Mouse (Mus musculus) fibroblast of lung, adult 2 months (primary cell): ENCODE results near the gene Olfr1443.
"Not testable (repeated sequence)": the region's sequence is repeated elsewhere in the genome, so short reads cannot be mapped to it uniquely, and the experiment has no call there.

Source experiments
- DNase-seq: peaks from one replicate; pipeline ENCODE4 v3.0.0-alpha.2; 2011; ENCODE audit warnings: low read depth

Gene Olfr1443

DNA sequence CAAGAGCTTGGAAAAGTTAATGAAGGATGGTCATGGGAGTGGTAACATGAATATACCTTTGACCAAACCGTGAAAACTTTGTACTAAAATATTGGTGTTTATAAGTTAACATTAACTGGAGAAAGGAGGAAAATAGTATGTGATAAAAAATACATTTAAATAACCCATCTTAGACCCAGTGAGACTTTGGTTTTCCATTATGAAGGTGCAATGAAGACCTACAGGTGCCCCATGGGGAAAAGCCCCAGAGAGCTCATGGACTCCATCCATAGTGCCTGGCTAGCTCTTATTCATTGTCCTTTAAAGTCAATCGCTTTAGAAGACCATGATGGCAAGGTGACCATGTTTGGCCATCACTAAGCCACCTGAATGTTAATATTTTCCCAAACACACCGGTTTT, at the start of gene Olfr1443:
Gene Olfr1443 (plus strand): TSS at position 301 of the 400 bp plus-strand sequence.
- DNase-seq: no peak

- no peak for DNase-seq
Observed at GRCm38 (mm10) chr19:12633176-12633575, 44.7 kb upstream of the Olfr1443 start, which contains the start of gene Glyat. Gene Glyat, plus strand, starts transcription at chr19:12633308.

DNA sequence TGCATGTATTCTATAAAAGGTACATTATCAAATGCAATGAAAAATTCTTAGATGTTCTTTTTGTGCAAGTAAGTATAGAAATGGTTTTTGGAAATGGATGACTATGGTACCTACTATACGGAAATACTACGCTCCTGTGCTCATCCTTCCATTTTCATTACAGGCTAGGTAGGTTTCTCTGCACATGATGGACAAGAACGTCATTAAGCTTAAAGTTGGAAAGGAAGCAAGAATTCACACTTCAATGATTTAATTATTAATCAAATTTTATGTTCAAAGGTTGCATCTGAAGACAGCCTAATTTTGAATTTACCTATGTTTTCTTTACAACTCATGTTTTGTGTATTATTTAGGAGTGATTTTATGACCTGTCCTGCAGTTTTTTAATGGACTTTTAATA, 43.7 kb upstream of the Olfr1443 start:
- no peak for DNase-seq

- no peak for DNase-seq
Observed at GRCm38 (mm10) chr19:12634963-12635362, 42.9 kb upstream of the Olfr1443 start.

GRCm38 (mm10) chr19:12636863-12637262, 41.0 kb upstream of the Olfr1443 start:
- DNase-seq: no peak

GRCm38 (mm10) chr19:12638049-12638448, 39.9 kb upstream of the Olfr1443 start:
- DNase-seq: no peak

GRCm38 (mm10) chr19:12649511-12649910, 28.4 kb upstream of the Olfr1443 start:
- DNase-seq: no peak

- no peak for DNase-seq
Observed at GRCm38 (mm10) chr19:12666156-12666555, 11.8 kb upstream of the Olfr1443 start.

DNA sequence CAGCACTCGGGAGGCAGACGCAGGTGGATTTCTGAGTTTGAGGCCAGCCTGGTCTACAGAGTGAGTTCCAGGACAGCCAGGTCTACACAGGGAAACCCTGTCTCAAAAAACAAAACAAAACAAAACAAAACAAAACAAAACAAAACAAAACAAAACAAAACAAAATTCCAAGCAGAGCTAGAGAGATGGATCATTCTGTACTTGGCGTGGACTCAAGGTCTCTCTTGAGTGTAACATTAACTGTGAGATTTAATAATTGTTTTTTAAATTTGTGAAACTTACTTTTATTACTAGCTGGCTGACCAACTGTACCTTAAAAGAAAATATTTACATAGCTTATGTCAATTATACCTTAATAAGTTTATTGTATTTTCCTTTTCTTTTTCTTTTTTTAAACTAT, 9.3 kb upstream of the Olfr1443 start:
- not testable (repeated sequence) for DNase-seq

DNA sequence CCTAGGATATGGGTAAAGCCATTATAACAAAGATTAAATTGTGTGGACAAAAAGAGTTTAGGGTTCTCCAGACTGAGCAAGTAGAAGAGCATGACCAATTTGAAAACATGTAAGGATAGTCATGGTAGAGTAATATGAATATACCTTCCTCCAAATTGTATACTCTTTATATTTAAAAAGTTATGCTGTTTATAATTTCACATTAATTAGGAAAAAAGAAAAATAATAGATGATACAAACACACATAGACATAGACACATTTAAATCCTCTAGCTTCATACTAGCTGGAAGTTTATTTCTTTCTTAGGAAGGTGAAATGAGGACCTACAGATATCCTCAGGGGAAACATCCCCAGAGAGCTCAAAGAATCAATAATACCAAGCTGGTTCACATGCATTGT, 7.8 kb upstream of the Olfr1443 start, which contains the start of gene Olfr1442:
Gene Olfr1442 (plus strand): TSS at position 301 of the 400 bp plus-strand sequence.
- no peak for DNase-seq

DNA sequence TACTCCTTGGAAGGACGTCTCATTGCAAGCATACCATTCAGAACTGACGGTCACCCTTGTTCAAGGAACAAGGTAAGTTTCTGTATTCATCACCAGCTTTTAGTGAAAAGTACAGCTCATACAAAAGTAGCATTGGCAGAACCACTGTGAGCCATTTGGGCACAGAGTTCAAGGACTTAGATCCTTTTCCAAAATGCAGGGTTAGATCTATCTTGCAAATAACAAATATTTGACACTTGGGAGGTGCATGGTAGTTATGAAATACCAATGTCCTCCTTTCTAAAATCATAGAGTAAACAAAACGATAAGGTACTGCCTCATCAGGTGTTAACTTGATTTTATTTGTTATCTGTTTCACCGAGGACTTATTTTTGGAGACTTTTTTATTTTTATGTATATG, 6.9 kb upstream of the Olfr1443 start:
- no peak for DNase-seq

- DNase-seq: no peak
Observed at GRCm38 (mm10) chr19:12684638-12685037, 6.7 kb downstream of the Olfr1443 start.

- DNase-seq: no peak
Observed at GRCm38 (mm10) chr19:12685231-12685630, 7.3 kb downstream of the Olfr1443 start.

DNA sequence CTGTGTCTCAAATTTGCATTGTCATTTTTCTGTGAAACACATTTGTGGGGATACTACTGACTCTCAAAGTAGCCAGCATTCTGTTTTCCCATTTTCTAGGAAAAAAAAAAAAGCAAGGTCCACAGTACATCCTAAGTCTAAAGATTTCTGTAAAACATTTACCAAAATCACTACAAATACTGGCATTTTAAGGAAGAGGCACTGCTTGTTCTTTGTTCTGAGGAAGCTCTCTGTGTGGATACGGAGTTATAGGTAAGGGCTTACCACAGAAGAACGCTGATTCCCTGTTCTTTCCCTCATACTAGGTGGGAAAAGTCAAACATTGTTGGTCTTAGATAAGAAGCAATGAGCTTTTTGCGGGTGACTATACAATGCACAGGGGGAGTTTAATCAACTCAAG, 17.7 kb downstream of the Olfr1443 start, which contains the start of gene Keg1:
Gene Keg1 (plus strand): TSS at position 197 of the 400 bp plus-strand sequence.
- DNase-seq: no peak

DNA sequence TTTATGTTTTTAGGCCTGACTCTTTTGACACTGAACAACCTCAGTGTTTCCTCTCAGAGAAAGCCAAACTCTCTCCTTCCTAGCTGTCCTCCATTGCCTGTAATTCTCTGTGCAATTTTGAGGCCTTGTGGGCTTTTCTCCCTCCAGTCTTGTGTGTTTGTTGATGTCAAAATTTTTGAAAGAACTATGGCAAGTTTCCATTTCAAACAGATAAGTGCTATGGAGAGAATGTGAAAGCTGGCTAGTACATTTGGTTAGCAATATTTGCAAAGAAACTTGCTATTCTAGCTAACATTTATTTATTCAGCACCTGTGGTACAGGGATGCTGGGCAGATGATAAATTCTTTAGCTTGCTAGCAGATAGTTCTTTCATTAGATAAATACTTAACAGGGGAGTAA, 18.3 kb downstream of the Olfr1443 start:
- DNase-seq: no peak

GRCm38 (mm10) chr19:12708458-12708857, 30.5 kb downstream of the Olfr1443 start:
- no peak for DNase-seq

GRCm38 (mm10) chr19:12708986-12709385, 31.1 kb downstream of the Olfr1443 start:
- no peak for DNase-seq

DNA sequence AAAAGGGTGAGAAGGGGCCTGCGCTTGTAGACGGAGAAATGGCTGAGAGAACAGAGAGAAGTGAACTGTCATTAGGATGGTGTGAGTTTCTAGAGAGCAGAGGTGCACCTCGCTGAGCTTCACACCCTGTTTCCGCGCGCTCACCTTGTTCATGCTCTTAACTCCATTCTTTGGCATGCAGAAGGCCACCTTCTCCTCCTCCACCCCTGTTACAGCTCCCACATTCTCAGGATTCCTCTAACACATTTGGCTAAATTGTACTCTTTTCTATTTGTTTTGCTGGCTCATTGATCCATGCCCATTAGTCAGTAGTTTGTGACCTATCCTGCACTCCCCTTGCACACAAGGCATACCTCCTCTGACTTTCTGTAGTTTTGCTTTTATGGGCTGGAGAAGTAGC, 41.3 kb downstream of the Olfr1443 start:
- no peak for DNase-seq

GRCm38 (mm10) chr19:12720463-12720862, 42.6 kb downstream of the Olfr1443 start:
- no peak for DNase-seq

DNA sequence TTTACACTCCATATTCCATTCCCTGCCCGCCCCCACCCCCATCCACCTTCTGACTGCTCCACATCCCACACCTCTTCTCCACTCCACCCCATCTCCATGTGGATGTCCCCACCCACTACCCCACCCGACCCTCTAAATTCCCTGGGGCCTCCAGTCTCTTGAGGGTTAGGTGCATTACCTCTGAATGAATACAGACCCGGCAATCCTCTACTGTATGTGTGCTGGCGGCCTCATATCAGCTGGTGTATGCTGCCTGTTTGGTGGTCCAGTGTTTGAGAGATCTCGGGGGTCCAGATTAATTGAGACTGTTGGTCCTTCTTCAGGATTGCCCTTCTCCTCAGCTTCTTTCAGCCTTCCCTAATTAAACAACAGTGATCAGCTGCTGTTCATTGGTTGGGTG, 43.0 kb downstream of the Olfr1443 start:
- DNase-seq: not testable (repeated sequence)

GRCm38 (mm10) chr19:12721596-12721995, 43.7 kb downstream of the Olfr1443 start:
- DNase-seq: not testable (repeated sequence)

GRCm38 (mm10) chr19:12722308-12722707, 44.4 kb downstream of the Olfr1443 start:
- peak; percentile 9 for DNase-seq

DNA sequence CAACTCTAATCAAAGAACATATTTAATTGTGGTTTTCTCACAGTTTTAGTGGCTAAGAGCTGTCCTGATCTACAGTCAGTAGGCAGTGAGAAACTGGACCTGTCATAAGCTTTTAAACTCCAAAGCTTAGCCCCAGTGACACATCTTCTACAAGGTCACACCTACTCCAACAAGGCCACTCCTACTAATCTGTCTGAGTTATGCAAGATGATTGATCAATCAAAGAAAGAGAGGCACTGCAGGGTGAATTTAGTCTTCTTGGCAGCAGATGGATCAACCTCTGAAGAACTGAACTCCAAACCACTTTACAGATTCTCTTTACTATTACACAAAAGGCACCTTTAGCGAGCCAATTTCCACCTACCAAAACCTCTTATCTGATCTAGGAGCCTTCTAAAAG, 47.9 kb downstream of the Olfr1443 start:
- no peak for DNase-seq

DNA sequence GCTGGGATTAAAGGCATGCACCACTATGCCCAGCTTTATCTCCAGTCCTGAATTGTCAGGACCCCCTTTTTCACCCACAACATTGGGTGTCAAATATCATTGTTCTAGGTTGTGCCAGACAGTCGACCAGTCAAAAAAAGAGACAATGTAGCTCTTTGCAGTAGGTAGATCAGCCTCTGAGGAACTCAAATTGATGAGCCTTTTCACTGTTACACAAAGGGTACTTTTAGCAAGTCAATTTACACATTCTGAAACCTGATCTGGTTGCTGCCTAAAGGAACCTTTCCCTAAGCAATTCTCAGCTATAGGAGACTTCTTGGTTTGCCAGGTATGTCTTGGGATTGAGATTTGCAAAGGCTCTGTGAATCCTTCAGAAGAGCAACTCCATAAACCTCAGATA, 53.1 kb downstream of the Olfr1443 start:
- DNase-seq: no peak

- DNase-seq: no peak
Observed at GRCm38 (mm10) chr19:12731950-12732349, 54.0 kb downstream of the Olfr1443 start.
